ENCODE assay signal across 14 mouse cellular contexts in the genomic region with DNA sequence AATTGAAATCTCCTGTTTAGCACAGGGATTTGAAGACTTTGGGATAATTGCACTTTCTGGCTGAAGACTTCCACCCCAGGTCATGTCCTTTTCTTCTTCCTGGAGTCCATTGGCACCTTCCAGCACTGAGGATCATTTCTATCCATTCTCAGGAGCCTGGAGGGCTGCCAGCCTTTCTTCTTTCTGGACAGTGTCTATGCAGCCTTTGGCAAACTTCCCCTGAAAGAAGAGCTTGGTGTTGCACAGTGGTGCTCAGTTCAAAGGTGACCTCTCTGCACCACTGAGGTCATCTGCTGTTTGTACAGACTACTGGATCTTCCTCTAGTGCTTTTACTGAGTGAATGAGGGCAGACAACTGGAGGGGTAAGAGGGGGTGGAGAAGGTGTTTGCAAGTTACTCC.
DNase-seq lines count a peak whose midpoint lies in the region; ATAC-seq and TF ChIP-seq lines count a peak whose summit lies in the region.
"Had no signal": no experiment of that assay in that cellular context is flagged by ENCODE, and none has a peak within 500 bp of the region (broad histone marks: within the 10 kb centered on the region; RNA-seq: fewer than 3 reads in every experiment).

No protein-coding gene starts in this region.

- DNase-seq in adrenal gland, adult (ENCODE audit: inconsistent age in 2 of 2, low spot score in 1 of 2), result peak; percentile 21 to 73
- no peak for DNase-seq in adrenal gland, postnatal 4 days (ENCODE audit: low spot score in 2 of 2)
- DNase-seq in kidney, adult 8-10 months, result peak; percentile 26 to 65
- DNase-seq in adrenal gland, postnatal 25 days, result peak; percentile 19
- DNase-seq in kidney, postnatal 14 days, result peak; percentile 24
- no peak for DNase-seq in spleen, postnatal 10 days (ENCODE audit: low spot score in 2 of 2)
- DNase-seq in forebrain, postnatal 0 days, result no peak

- no peaks in the 10 kb centered on the region for H3K27me3 ChIP-seq in kidney, embryonic 14.5 days (ENCODE audit: control insufficient read depth, insufficient read depth, low read length)
- H3K27me3 ChIP-seq in forebrain, postnatal 0 days (ENCODE audit: insufficient read depth, low read length), result no peaks in the 10 kb centered on the region
- H3K27me3 ChIP-seq: CH12.LX; midbrain, embryonic 12.5 days had no signal

- H3K27ac ChIP-seq in kidney, embryonic 14.5 days (ENCODE audit: low read depth, low read length), result no peak overlapping the region
- H3K27ac ChIP-seq in forebrain, postnatal 0 days (ENCODE audit: low read depth, low read length), result no peak overlapping the region
- H3K27ac ChIP-seq: hindbrain, embryonic 14.5 days; left cerebral cortex, adult 2 months; midbrain, embryonic 12.5 days had no signal

- H3K36me3 ChIP-seq in kidney, embryonic 14.5 days (ENCODE audit: control insufficient read depth, insufficient read depth, low read length), result no peaks in the 10 kb centered on the region
- H3K36me3 ChIP-seq in forebrain, postnatal 0 days (ENCODE audit: insufficient read depth), result no peaks in the 10 kb centered on the region
- H3K36me3 ChIP-seq: midbrain, embryonic 12.5 days had no signal

- no peak overlapping the region for H3K9ac ChIP-seq in kidney, embryonic 14.5 days (ENCODE audit: low read depth, low read length)
- no peak overlapping the region for H3K9ac ChIP-seq in forebrain, postnatal 0 days
- H3K9ac ChIP-seq: hindbrain, embryonic 14.5 days; midbrain, embryonic 12.5 days had no signal

- no peak overlapping the region for H3K4me2 ChIP-seq in kidney, embryonic 14.5 days (replicated peaks; ENCODE audit: low read depth, low read length)
- H3K4me2 ChIP-seq in forebrain, postnatal 0 days (ENCODE audit: low read depth), result no peak overlapping the region
- H3K4me2 ChIP-seq: hindbrain, embryonic 14.5 days; liver, embryonic 11.5 days; midbrain, embryonic 12.5 days had no signal

- no peak overlapping the region for H3K4me3 ChIP-seq in kidney, embryonic 14.5 days (ENCODE audit: low read length)
- H3K4me3 ChIP-seq in forebrain, postnatal 0 days (ENCODE audit: low read depth, low read length), result no peak overlapping the region
- H3K4me3 ChIP-seq: left cerebral cortex, adult 2 months; midbrain, embryonic 12.5 days had no signal

- H3K4me1 ChIP-seq in kidney, embryonic 14.5 days (ENCODE audit: control insufficient read depth, insufficient read depth, low read length), result peaks cover 7% of the 10 kb centered on the region; the same call in 1 of the 2 replicates
- no peaks in the 10 kb centered on the region for H3K4me1 ChIP-seq in forebrain, postnatal 0 days (ENCODE audit: insufficient read depth)

- no peak for ATAC-seq in kidney, embryonic 14.5 days (ENCODE audit: low FRiP score, low TSS enrichment)
- ATAC-seq in forebrain, postnatal 0 days, result no peak
- ATAC-seq: forebrain, embryonic 16.5 days had no signal

- no peaks in the 10 kb centered on the region for H3K9me3 ChIP-seq in kidney, embryonic 14.5 days (ENCODE audit: control insufficient read depth, low read length)
- H3K9me3 ChIP-seq in forebrain, postnatal 0 days (ENCODE audit: low read length), result no peaks in the 10 kb centered on the region
- H3K9me3 ChIP-seq: midbrain, embryonic 12.5 days had no signal

- TF ChIP-seq CTCF in forebrain, postnatal 0 days (IDR thresholded peaks at IDR 0.05; ENCODE audit: low read depth), result no peak

Comparison
In these comparisons a context has a peak if more than half of its experiments do, and no peak if none do; other contexts are left out.
1. DNase-seq: peak in adrenal gland, adult (2 of 2), kidney, adult 8-10 months (2 of 2), adrenal gland, postnatal 25 days (single experiment) and kidney, postnatal 14 days (single experiment); none in adrenal gland, postnatal 4 days (0 of 2), spleen, postnatal 10 days (0 of 2) and forebrain, postnatal 0 days (single experiment).